Mouse (Mus musculus): Measurements from ENCODE around the gene Pcare.

Pcare gene

GRCm38 (mm10) chr17:71752831-71753230, at the start of gene Pcare:
Gene Pcare, minus strand, starts transcription at chr17:71752894.
- H3K36me3 ChIP-seq (ENCODE audit: insufficient read depth, low read length), result no peaks in the 10 kb centered on the region
- H3K4me3 ChIP-seq (replicated peaks; ENCODE audit: low read length), result peak within 1 kb of the TSS; percentile 68
- TF ChIP-seq CTCF (conservative IDR thresholded peaks at IDR 0.05; ENCODE audit: low read length), result no peak
- TF ChIP-seq POU5F1 (IDR thresholded peaks at IDR 0.05; ENCODE audit: borderline replicate concordance, low read length), result no peak
- TF ChIP-seq NANOG (IDR thresholded peaks at IDR 0.05; ENCODE audit: borderline replicate concordance, low read length), result no peak
- peaks cover 47% of the 10 kb centered on the region for H3K27me3 ChIP-seq (ENCODE audit: insufficient read depth, low read length)
- H3K4me1 ChIP-seq (replicated peaks; ENCODE audit: low read depth, low read length), result peaks cover 15% of the 10 kb centered on the region
- no peaks in the 10 kb centered on the region for H3K9me3 ChIP-seq (ENCODE audit: low read length)

- Histone ChIP-seq H3K4me1 (replicated peaks; ENCODE audit: low read depth, low read length) (no peaks in the 10 kb centered on the region), H3K9me3 (ENCODE audit: low read length) (no peaks in the 10 kb centered on the region), H3K36me3 (ENCODE audit: insufficient read depth, low read length) (peaks cover 17% of the 10 kb centered on the region), H3K4me3 (replicated peaks; ENCODE audit: low read length) (no peak overlapping the region), H3K27me3 (ENCODE audit: insufficient read depth, low read length) (no peaks in the 10 kb centered on the region)
- no peak for TF ChIP-seq CTCF (conservative IDR thresholded peaks at IDR 0.05; ENCODE audit: low read length)
Measured at GRCm38 (mm10) chr17:71795521-71796205, 43.0 kb upstream of the Pcare start.

GRCm38 (mm10) chr17:71791622-71792021, 38.9 kb upstream of the Pcare start:
- TF ChIP-seq CTCF (conservative IDR thresholded peaks at IDR 0.05; ENCODE audit: low read length) (no peak), POU5F1 (IDR thresholded peaks at IDR 0.05; ENCODE audit: borderline replicate concordance, low read length) (no peak), NANOG (IDR thresholded peaks at IDR 0.05; ENCODE audit: borderline replicate concordance, low read length) (no peak)
- Histone ChIP-seq H3K4me3 (replicated peaks; ENCODE audit: low read length) (no peak overlapping the region), H3K4me1 (replicated peaks; ENCODE audit: low read depth, low read length) (no peaks in the 10 kb centered on the region), H3K36me3 (ENCODE audit: insufficient read depth, low read length) (peaks cover 12% of the 10 kb centered on the region), H3K9me3 (ENCODE audit: low read length) (no peaks in the 10 kb centered on the region), H3K27me3 (ENCODE audit: insufficient read depth, low read length) (no peaks in the 10 kb centered on the region)

GRCm38 (mm10) chr17:71791109-71791508, 38.4 kb upstream of the Pcare start:
- Histone ChIP-seq H3K4me1 (replicated peaks; ENCODE audit: low read depth, low read length) (no peaks in the 10 kb centered on the region), H3K27me3 (ENCODE audit: insufficient read depth, low read length) (no peaks in the 10 kb centered on the region), H3K9me3 (ENCODE audit: low read length) (no peaks in the 10 kb centered on the region), H3K4me3 (replicated peaks; ENCODE audit: low read length) (no peak overlapping the region), H3K36me3 (ENCODE audit: insufficient read depth, low read length) (peaks cover 12% of the 10 kb centered on the region)
- TF ChIP-seq POU5F1 (IDR thresholded peaks at IDR 0.05; ENCODE audit: borderline replicate concordance, low read length) (no peak), NANOG (IDR thresholded peaks at IDR 0.05; ENCODE audit: borderline replicate concordance, low read length) (no peak), CTCF (conservative IDR thresholded peaks at IDR 0.05; ENCODE audit: low read length) (no peak)

GRCm38 (mm10) chr17:71786456-71786855, 33.8 kb upstream of the Pcare start:
- no peaks in the 10 kb centered on the region for H3K9me3 ChIP-seq (ENCODE audit: low read length)
- H3K4me1 ChIP-seq (replicated peaks; ENCODE audit: low read depth, low read length), result peaks cover 16% of the 10 kb centered on the region
- peaks cover 21% of the 10 kb centered on the region for H3K27me3 ChIP-seq (ENCODE audit: insufficient read depth, low read length)
- peak overlapping the region; percentile 29; the same call in 1 of the 2 replicates for H3K4me3 ChIP-seq (replicated peaks; ENCODE audit: low read length)
- no peaks in the 10 kb centered on the region for H3K36me3 ChIP-seq (ENCODE audit: insufficient read depth, low read length)
- TF ChIP-seq POU5F1 (IDR thresholded peaks at IDR 0.05; ENCODE audit: borderline replicate concordance, low read length), result no peak
- no peak for TF ChIP-seq NANOG (IDR thresholded peaks at IDR 0.05; ENCODE audit: borderline replicate concordance, low read length)
- TF ChIP-seq CTCF (conservative IDR thresholded peaks at IDR 0.05; ENCODE audit: low read length), result no peak

GRCm38 (mm10) chr17:71783366-71783735, 30.7 kb upstream of the Pcare start:
- Histone ChIP-seq H3K4me1 (replicated peaks; ENCODE audit: low read depth, low read length) (peaks cover 16% of the 10 kb centered on the region), H3K36me3 (ENCODE audit: insufficient read depth, low read length) (no peaks in the 10 kb centered on the region), H3K4me3 (replicated peaks; ENCODE audit: low read length) (peak overlapping the region; percentile 86), H3K9me3 (ENCODE audit: low read length) (no peaks in the 10 kb centered on the region), H3K27me3 (ENCODE audit: insufficient read depth, low read length) (peaks cover 31% of the 10 kb centered on the region)
- TF ChIP-seq CTCF (conservative IDR thresholded peaks at IDR 0.05; ENCODE audit: low read length), result no peak
- no peak for TF ChIP-seq POU5F1 (IDR thresholded peaks at IDR 0.05; ENCODE audit: borderline replicate concordance, low read length)
- no peak for TF ChIP-seq NANOG (IDR thresholded peaks at IDR 0.05; ENCODE audit: borderline replicate concordance, low read length)

- H3K27me3 ChIP-seq (ENCODE audit: insufficient read depth, low read length), result peaks cover 31% of the 10 kb centered on the region
- no peaks in the 10 kb centered on the region for H3K36me3 ChIP-seq (ENCODE audit: insufficient read depth, low read length)
- no peaks in the 10 kb centered on the region for H3K9me3 ChIP-seq (ENCODE audit: low read length)
- H3K4me1 ChIP-seq (replicated peaks; ENCODE audit: low read depth, low read length), result peaks cover 16% of the 10 kb centered on the region
- H3K4me3 ChIP-seq (replicated peaks; ENCODE audit: low read length), result peak overlapping the region; percentile 86
- TF ChIP-seq CTCF (conservative IDR thresholded peaks at IDR 0.05; ENCODE audit: low read length) (no peak), POU5F1 (IDR thresholded peaks at IDR 0.05; ENCODE audit: borderline replicate concordance, low read length) (no peak), NANOG (IDR thresholded peaks at IDR 0.05; ENCODE audit: borderline replicate concordance, low read length) (no peak)
Measured at GRCm38 (mm10) chr17:71782699-71783365, 30.1 kb upstream of the Pcare start.

- Histone ChIP-seq H3K4me3 (replicated peaks; ENCODE audit: low read length) (peak overlapping the region; percentile 86), H3K27me3 (ENCODE audit: insufficient read depth, low read length) (peaks cover 31% of the 10 kb centered on the region), H3K9me3 (ENCODE audit: low read length) (no peaks in the 10 kb centered on the region), H3K4me1 (replicated peaks; ENCODE audit: low read depth, low read length) (peaks cover 16% of the 10 kb centered on the region), H3K36me3 (ENCODE audit: insufficient read depth, low read length) (no peaks in the 10 kb centered on the region)
- TF ChIP-seq CTCF (conservative IDR thresholded peaks at IDR 0.05; ENCODE audit: low read length) (no peak), NANOG (IDR thresholded peaks at IDR 0.05; ENCODE audit: borderline replicate concordance, low read length) (no peak), POU5F1 (IDR thresholded peaks at IDR 0.05; ENCODE audit: borderline replicate concordance, low read length) (no peak)
Measured at GRCm38 (mm10) chr17:71782242-71782698, 29.6 kb upstream of the Pcare start.
